Mouse (Mus musculus) lung, postnatal 0 days (tissue): ENCODE results near the gene Hormad2. TPM values are rescaled to one million over a fixed set of nuclear protein-coding genes. Genes with fewer than 3 reads are reported as not detected.

ENCODE experiments used
- ATAC-seq: fragments of 200-750 bp; cut with Nextera tagmentation; 2 replicates; pipeline ENCODE4 v1.8.0; 2017; ENCODE audit warnings: moderate library complexity
- DNase-seq: peaks from one replicate; pipeline ENCODE4 v3.0.0-alpha.2; 2016; ENCODE audit warnings: low spot score
- H3K27ac ChIP-seq: fragments of 300-500 bp; sonication (generic); 2 replicates; pipeline ENCODE4 v1.5.1; 2014; ENCODE audit warnings: antibody characterized with exemption, mild to moderate bottlenecking, low read length, mixed read lengths
- H3K27me3 ChIP-seq: fragments of 300-500 bp; sonication (generic); replicated peaks from 2 replicates; pipeline ENCODE4 v1.6.1; 2014; ENCODE audit warnings: low read length, mixed read lengths; ENCODE audit not compliant: insufficient read depth
- H3K36me3 ChIP-seq: fragments of 300-500 bp; sonication (generic); 2 replicates; pipeline ENCODE4 v1.6.1; 2014; ENCODE audit warnings: low read length, mixed read lengths; ENCODE audit not compliant: insufficient read depth
- H3K4me1 ChIP-seq: fragments of 300-500 bp; sonication (generic); 2 replicates; pipeline ENCODE4 v1.6.1; 2014; ENCODE audit warnings: antibody characterized with exemption, low read depth, low read length, mixed read lengths; ENCODE audit not compliant: insufficient read depth
- H3K4me2 ChIP-seq: fragments of 300-500 bp; sonication (generic); replicated peaks from 2 replicates; pipeline ENCODE4 v1.6.1; 2014; ENCODE audit warnings: low read depth, mild to moderate bottlenecking, low read length, moderate library complexity, mixed read lengths
- H3K4me3 ChIP-seq: fragments of 300-500 bp; sonication (generic); 2 replicates; pipeline ENCODE4 v1.5.1; 2014; ENCODE audit warnings: low read depth, low read length
- H3K9ac ChIP-seq: fragments of 300-500 bp; sonication (generic); replicated peaks from 2 replicates; pipeline ENCODE4 v1.6.1; 2014; ENCODE audit warnings: low read depth, mild to moderate bottlenecking
- H3K9me3 ChIP-seq: fragments of 300-500 bp; sonication (generic); 2 replicates; pipeline ENCODE4 v1.6.1; 2016; ENCODE audit warnings: low read length, mixed read lengths
- CTCF ChIP-seq: IDR thresholded peaks from 2 replicates; pipeline ENCODE4 v1.5.1; 2016; ENCODE audit warnings: antibody characterized with exemption, mild to moderate bottlenecking
- EP300 ChIP-seq: IDR thresholded peaks from 2 replicates; pipeline ENCODE4 v1.6.1; 2016; ENCODE audit warnings: antibody characterized with exemption, mild to moderate bottlenecking, control low read depth
- WGBS: fragments of 180-500 bp; shearing (Covaris S2); extraction: QIAGEN DNeasy Blood & Tissue Kit; methylation state at CpG from one replicate; pipeline ENCODE4 v1.1.7; 2014; 5-methylcytosine and 5-hydroxymethylcytosine counted together
- polyA plus RNA-seq: library from polyadenylated mRNA; unstranded; fragments of >200 nt; fragmentation: Nextera tagmentation; extraction: Ambion mirVana; gene quantifications from 2 replicates; pipeline ENCODE4 v1.2.1, GENCODE M21; 2015

Hormad2 gene
- polyA plus RNA-seq, 1 experiment from 2014 or later = 0.19 TPM

GRCm38 (mm10) chr11:4467436-4467835 lies 26.5 kb upstream of the Hormad2 start:
- ATAC-seq (no peak), DNase-seq (no peak)
- Histone ChIP-seq H3K4me1 (no peaks in the 10 kb centered on the region), H3K27ac (no peak overlapping the region), H3K9me3 (no peaks in the 10 kb centered on the region), H3K9ac (no peak overlapping the region), H3K36me3 (no peaks in the 10 kb centered on the region), H3K27me3 (no peaks in the 10 kb centered on the region), H3K4me2 (no peak overlapping the region), H3K4me3 (no peak overlapping the region)
- no peak for TF ChIP-seq CTCF
- no peak for TF ChIP-seq EP300
- 91% methylated on average over 1 of the region's 1 CpGs for WGBS

GRCm38 (mm10) chr11:4466191-4466590 lies 25.3 kb upstream of the Hormad2 start:
- no peak overlapping the region for H3K4me2 ChIP-seq
- peak overlapping the region; percentile 62; the same call in 1 of the 2 replicates for H3K27ac ChIP-seq
- WGBS = 50% methylated on average over 4 of the region's 4 CpGs
- TF ChIP-seq CTCF (no peak), EP300 (peak; percentile 65)
- H3K27me3 ChIP-seq = no peaks in the 10 kb centered on the region
- DNase-seq (peak; percentile 32), ATAC-seq (peak; percentile 85)
- H3K4me1 ChIP-seq = no peaks in the 10 kb centered on the region
- no peak overlapping the region for H3K4me3 ChIP-seq
- no peaks in the 10 kb centered on the region for H3K36me3 ChIP-seq
- H3K9ac ChIP-seq = no peak overlapping the region
- no peaks in the 10 kb centered on the region for H3K9me3 ChIP-seq

DNA sequence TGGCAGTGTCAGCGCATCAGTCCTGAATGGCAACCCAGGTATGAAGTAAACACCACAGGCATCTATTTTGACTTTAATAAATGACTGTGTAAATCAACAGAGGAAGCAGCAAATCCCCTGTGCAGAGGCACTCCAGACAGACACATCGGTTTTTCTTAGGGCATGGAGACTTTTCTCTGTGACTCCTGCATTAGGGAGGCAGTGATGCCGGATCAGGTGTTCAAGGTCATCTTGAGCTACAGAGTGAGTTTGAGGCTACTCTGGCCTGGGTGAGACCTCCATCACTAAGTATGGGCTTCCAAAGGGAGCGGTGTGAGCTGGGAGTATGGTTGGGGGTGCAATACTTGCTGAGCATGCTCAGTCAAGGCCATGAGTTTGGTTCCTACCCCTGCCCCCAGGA lies 23.7 kb upstream of the Hormad2 start:
- no peak for ATAC-seq
- H3K4me1 ChIP-seq = no peaks in the 10 kb centered on the region
- H3K9ac ChIP-seq = no peak overlapping the region
- H3K4me2 ChIP-seq = no peak overlapping the region
- no peaks in the 10 kb centered on the region for H3K36me3 ChIP-seq
- no peak overlapping the region for H3K4me3 ChIP-seq
- H3K27ac ChIP-seq = no peak overlapping the region
- WGBS = 81% methylated on average over 4 of the region's 4 CpGs
- TF ChIP-seq EP300 = no peak
- TF ChIP-seq CTCF = no peak
- no peak for DNase-seq
- no peaks in the 10 kb centered on the region for H3K9me3 ChIP-seq
- no peaks in the 10 kb centered on the region for H3K27me3 ChIP-seq

- H3K9me3 ChIP-seq = no peaks in the 10 kb centered on the region
- H3K27me3 ChIP-seq = no peaks in the 10 kb centered on the region
- ATAC-seq (no peak), DNase-seq (no peak)
- no peaks in the 10 kb centered on the region for H3K36me3 ChIP-seq
- H3K9ac ChIP-seq = no peak overlapping the region
- no peaks in the 10 kb centered on the region for H3K4me1 ChIP-seq
- no peak overlapping the region for H3K4me3 ChIP-seq
- H3K4me2 ChIP-seq = no peak overlapping the region
- TF ChIP-seq EP300 (no peak), CTCF (no peak)
- WGBS = 89% methylated on average over 1 of the region's 1 CpGs
- no peak overlapping the region for H3K27ac ChIP-seq
Observed at GRCm38 (mm10) chr11:4464186-4464585, 23.3 kb upstream of the Hormad2 start.

DNA sequence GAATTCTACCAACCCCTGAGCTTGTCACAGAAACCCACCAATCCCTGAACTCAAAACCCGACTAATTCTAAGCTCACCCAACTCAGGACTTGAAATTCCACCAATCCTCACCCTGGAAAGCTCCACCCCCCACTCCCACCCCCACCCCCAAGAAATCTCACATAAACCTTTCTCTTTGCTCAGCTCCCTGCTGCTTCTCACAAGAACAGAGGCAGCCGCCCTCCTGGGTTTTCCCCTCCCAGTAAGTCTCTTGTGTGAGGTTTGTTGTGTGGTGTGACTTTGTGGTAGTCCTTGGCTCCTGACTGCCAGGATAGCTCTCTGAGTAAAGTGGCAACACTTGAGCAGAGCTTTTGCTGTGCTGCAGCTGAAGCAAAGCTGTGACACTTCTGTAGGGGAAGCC lies 22.0 kb upstream of the Hormad2 start:
- ATAC-seq (no peak), DNase-seq (no peak)
- no peaks in the 10 kb centered on the region for H3K9me3 ChIP-seq
- TF ChIP-seq CTCF = no peak
- TF ChIP-seq EP300 = no peak
- 29% methylated on average over 2 of the region's 2 CpGs for WGBS
- no peak overlapping the region for H3K9ac ChIP-seq
- H3K36me3 ChIP-seq = no peaks in the 10 kb centered on the region
- no peaks in the 10 kb centered on the region for H3K4me1 ChIP-seq
- no peak overlapping the region for H3K27ac ChIP-seq
- no peaks in the 10 kb centered on the region for H3K27me3 ChIP-seq
- no peak overlapping the region for H3K4me2 ChIP-seq
- no peak overlapping the region for H3K4me3 ChIP-seq

GRCm38 (mm10) chr11:4461154-4461553 lies 20.2 kb upstream of the Hormad2 start:
- DNase-seq = peak; percentile 35
- H3K4me1 ChIP-seq = no peaks in the 10 kb centered on the region

GRCm38 (mm10) chr11:4460615-4461014 lies 19.7 kb upstream of the Hormad2 start:
- H3K27me3 ChIP-seq = no peaks in the 10 kb centered on the region
- no peak overlapping the region for H3K4me3 ChIP-seq
- ATAC-seq = no peak
- no peak for DNase-seq
- H3K9me3 ChIP-seq = no peaks in the 10 kb centered on the region
- no peak overlapping the region for H3K9ac ChIP-seq
- no peak overlapping the region for H3K4me2 ChIP-seq
- no peaks in the 10 kb centered on the region for H3K4me1 ChIP-seq
- no peaks in the 10 kb centered on the region for H3K36me3 ChIP-seq
- H3K27ac ChIP-seq = no peak overlapping the region
- TF ChIP-seq EP300 (no peak), CTCF (no peak)
- WGBS = 40% methylated on average over 5 of the region's 5 CpGs

More at GRCm38 (mm10) chr11:4461154-4461553, 20.2 kb upstream of the Hormad2 start:
- Histone ChIP-seq H3K36me3 (no peaks in the 10 kb centered on the region), H3K9me3 (no peaks in the 10 kb centered on the region), H3K4me3 (no peak overlapping the region), H3K27ac (no peak overlapping the region), H3K9ac (no peak overlapping the region), H3K4me2 (no peak overlapping the region), H3K27me3 (no peaks in the 10 kb centered on the region)
- no peak for ATAC-seq
- TF ChIP-seq EP300 (no peak), CTCF (no peak)
- 11% methylated on average over 12 of the region's 12 CpGs for WGBS
